Mouse (Mus musculus) midbrain, embryonic 13.5 days (tissue): ENCODE results near the gene Ugt1a2. TPM values are rescaled to one million over a fixed set of nuclear protein-coding genes. Genes with fewer than 3 reads are reported as not detected.

Source experiments
- ATAC-seq: fragments of 200-750 bp; cut with Nextera tagmentation; 2 replicates; pipeline ENCODE4 v1.8.0; 2017; ENCODE audit warnings: mild to moderate bottlenecking, moderate TSS enrichment, moderate library complexity
- H3K27ac ChIP-seq: fragments of 300-500 bp; sonication (generic); 2 replicates; pipeline ENCODE4 v1.5.1; 2015; ENCODE audit warnings: inconsistent platforms, mild to moderate bottlenecking, moderate library complexity
- H3K27me3 ChIP-seq: fragments of 300-500 bp; sonication (generic); 2 replicates; pipeline ENCODE4 v1.6.1; 2015; ENCODE audit warnings: mild to moderate bottlenecking, inconsistent platforms
- H3K36me3 ChIP-seq: fragments of 300-500 bp; sonication (generic); 2 replicates; pipeline ENCODE4 v1.6.1; 2015; ENCODE audit warnings: mild to moderate bottlenecking, inconsistent platforms
- H3K4me1 ChIP-seq: fragments of 300-500 bp; sonication (generic); replicated peaks from 2 replicates; pipeline ENCODE4 v1.6.1; 2015; ENCODE audit warnings: inconsistent platforms
- H3K4me2 ChIP-seq: fragments of 300-500 bp; sonication (generic); replicated peaks from 2 replicates; pipeline ENCODE4 v1.6.1; 2015; ENCODE audit warnings: moderate library complexity, mild to moderate bottlenecking, inconsistent platforms
- H3K4me3 ChIP-seq: fragments of 300-500 bp; sonication (generic); replicated peaks from 2 replicates; pipeline ENCODE4 v1.5.1; 2015; ENCODE audit warnings: mild to moderate bottlenecking, inconsistent platforms
- H3K9ac ChIP-seq: fragments of 300-500 bp; sonication (generic); replicated peaks from 2 replicates; pipeline ENCODE4 v1.6.1; 2015; ENCODE audit warnings: mild to moderate bottlenecking, inconsistent platforms
- H3K9me3 ChIP-seq: fragments of 300-500 bp; sonication (generic); 2 replicates; pipeline ENCODE4 v1.6.1; 2016; ENCODE audit warnings: mild to moderate bottlenecking, inconsistent platforms
- WGBS: fragments of 180-500 bp; shearing (Covaris S2); methylation state at CpG from one replicate; pipeline ENCODE4 v1.1.7; 2015; 5-methylcytosine and 5-hydroxymethylcytosine counted together
- polyA plus RNA-seq: library from polyadenylated mRNA; unstranded; fragments of >200 nt; fragmentation: Nextera tagmentation; extraction: Ambion mirVana; gene quantifications from 2 replicates; pipeline ENCODE4 v1.2.1, GENCODE M21; 2015

The Ugt1a2 gene
- polyA plus RNA-seq, 1 experiment from 2014 or later, result 0.09 TPM

GRCm38 (mm10) chr1:88211812-88212211 is 11.4 kb downstream of the Ugt1a2 start, which contains the start of gene Ugt1a1:
TSS of gene Ugt1a1 (plus strand) at chr1:88211959.
- H3K4me2 ChIP-seq, result no peak within 1 kb of the TSS
- WGBS, result 70% methylated on average over 8 of the region's 8 CpGs
- no peaks in the 10 kb centered on the region for H3K36me3 ChIP-seq
- H3K27me3 ChIP-seq, result no peaks in the 10 kb centered on the region
- no peak within 1 kb of the TSS for H3K9ac ChIP-seq
- H3K9me3 ChIP-seq, result peaks cover 52% of the 10 kb centered on the region
- H3K4me3 ChIP-seq, result no peak within 1 kb of the TSS
- 0 out of 2 replicates have a peak, but pooled peaks have one; percentile 6 for ATAC-seq
- no peak within 1 kb of the TSS for H3K27ac ChIP-seq
- no peaks in the 10 kb centered on the region for H3K4me1 ChIP-seq

DNA sequence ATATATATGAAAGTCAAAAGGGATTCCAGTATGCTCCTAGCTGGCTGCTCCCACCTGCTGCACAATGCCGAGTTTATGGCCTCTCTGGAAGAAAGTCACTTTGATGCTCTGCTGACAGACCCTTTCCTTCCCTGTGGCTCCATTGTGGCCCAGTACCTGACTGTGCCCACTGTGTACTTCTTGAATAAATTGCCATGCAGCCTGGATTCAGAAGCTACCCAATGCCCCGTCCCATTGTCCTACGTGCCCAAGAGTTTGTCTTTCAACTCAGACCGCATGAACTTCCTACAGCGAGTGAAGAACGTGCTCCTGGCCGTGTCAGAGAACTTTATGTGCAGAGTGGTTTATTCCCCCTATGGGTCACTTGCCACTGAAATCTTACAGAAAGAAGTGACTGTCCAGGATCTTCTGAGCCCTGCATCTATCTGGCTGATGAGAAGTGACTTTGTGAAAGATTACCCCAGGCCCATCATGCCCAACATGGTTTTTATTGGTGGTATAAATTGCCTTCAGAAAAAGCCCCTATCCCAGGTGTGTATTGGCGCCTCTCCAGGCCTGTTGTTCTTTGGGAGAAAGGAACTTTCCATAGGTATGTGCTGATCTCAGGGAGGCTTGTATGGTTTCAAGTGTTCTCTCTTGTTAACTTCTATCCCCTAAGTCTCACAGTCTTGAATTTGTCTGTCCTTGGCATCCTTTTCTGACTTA is 12.1 kb downstream of the Ugt1a2 start:
- no peak for ATAC-seq
- no peaks in the 10 kb centered on the region for H3K27me3 ChIP-seq

GRCm38 (mm10) chr1:88213061-88213460 is 12.7 kb downstream of the Ugt1a2 start:
- no peaks in the 10 kb centered on the region for H3K4me1 ChIP-seq
- no peak overlapping the region for H3K9ac ChIP-seq
- H3K27ac ChIP-seq, result no peak overlapping the region
- H3K4me2 ChIP-seq, result no peak overlapping the region
- peaks cover 61% of the 10 kb centered on the region for H3K9me3 ChIP-seq
- ATAC-seq, result no peak
- H3K27me3 ChIP-seq, result no peaks in the 10 kb centered on the region
- no peak overlapping the region for H3K4me3 ChIP-seq
- H3K36me3 ChIP-seq, result no peaks in the 10 kb centered on the region
- 74% methylated on average over 1 of the region's 1 CpGs for WGBS

More for the DNA sequence above, 12.1 kb downstream of the Ugt1a2 start:
- no peak overlapping the region for H3K4me3 ChIP-seq
- H3K9me3 ChIP-seq, result peaks cover 59% of the 10 kb centered on the region
- H3K4me2 ChIP-seq, result no peak overlapping the region
- H3K27ac ChIP-seq, result no peak overlapping the region
- H3K4me1 ChIP-seq, result no peaks in the 10 kb centered on the region
- WGBS, result 62% methylated on average over 8 of the region's 8 CpGs
- no peak overlapping the region for H3K9ac ChIP-seq
- no peaks in the 10 kb centered on the region for H3K36me3 ChIP-seq

DNA sequence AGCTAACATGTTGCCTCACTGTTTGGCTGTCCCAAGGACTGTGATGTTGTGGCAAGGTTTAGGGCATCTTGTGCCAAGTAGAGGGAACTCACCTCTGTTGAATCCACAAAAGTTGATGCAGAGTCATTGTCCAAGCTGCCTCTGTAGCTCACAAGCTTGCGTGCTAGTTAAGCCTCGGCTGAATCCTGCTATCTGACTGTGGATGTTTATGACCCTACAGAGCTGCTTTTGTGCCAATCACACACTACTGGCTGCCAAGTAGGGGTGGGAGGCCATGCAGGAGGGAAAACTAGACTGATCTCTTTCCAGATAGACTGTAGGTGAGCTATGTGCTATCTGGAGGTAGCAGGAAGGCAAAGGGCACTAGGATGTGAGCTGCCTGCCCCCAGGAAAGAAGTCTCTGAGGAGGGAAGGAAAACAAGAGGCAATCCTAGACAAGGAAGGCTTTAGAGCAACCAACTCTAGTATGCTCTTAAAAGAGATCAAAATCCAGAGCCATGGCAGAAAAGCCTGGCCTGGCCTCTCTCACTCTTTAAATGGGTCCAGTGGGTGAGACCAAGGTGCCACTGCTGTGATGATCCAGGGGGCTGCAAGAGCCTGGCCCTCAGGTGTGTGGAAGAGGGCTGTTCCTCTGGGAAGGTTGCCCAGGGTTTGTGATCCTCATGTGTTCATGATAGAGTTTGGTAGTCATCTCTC is 13.5 kb downstream of the Ugt1a2 start:
- WGBS, result 84% methylated on average over 2 of the region's 2 CpGs
- Histone ChIP-seq H3K4me3 (no peak overlapping the region), H3K4me1 (no peaks in the 10 kb centered on the region), H3K9ac (no peak overlapping the region), H3K27ac (no peak overlapping the region), H3K27me3 (no peaks in the 10 kb centered on the region), H3K9me3 (peaks cover 61% of the 10 kb centered on the region), H3K4me2 (no peak overlapping the region), H3K36me3 (no peaks in the 10 kb centered on the region)
- no peak; the same call in 1 of the 2 replicates for ATAC-seq

- no peak overlapping the region for H3K9ac ChIP-seq
- no peak overlapping the region for H3K4me3 ChIP-seq
- 81% methylated on average over 2 of the region's 2 CpGs for WGBS
- H3K27ac ChIP-seq, result no peak overlapping the region
- ATAC-seq, result 0 out of 2 replicates have a peak, but pooled peaks have one; percentile 10
- H3K36me3 ChIP-seq, result no peaks in the 10 kb centered on the region
- no peaks in the 10 kb centered on the region for H3K27me3 ChIP-seq
- H3K4me1 ChIP-seq, result no peaks in the 10 kb centered on the region
- H3K9me3 ChIP-seq, result peaks cover 61% of the 10 kb centered on the region
- H3K4me2 ChIP-seq, result no peak overlapping the region
These were observed 14.1 kb downstream of the Ugt1a2 start for GRCm38 (mm10) chr1:88214462-88214952.

GRCm38 (mm10) chr1:88215466-88216380 is 15.3 kb downstream of the Ugt1a2 start:
- no peaks in the 10 kb centered on the region for H3K27me3 ChIP-seq
- no peaks in the 10 kb centered on the region for H3K4me1 ChIP-seq
- WGBS, result 69% methylated on average over 10 of the region's 10 CpGs
- ATAC-seq, result no peak
- H3K9ac ChIP-seq, result no peak overlapping the region
- peaks cover 61% of the 10 kb centered on the region for H3K9me3 ChIP-seq
- no peak overlapping the region for H3K4me3 ChIP-seq
- no peaks in the 10 kb centered on the region for H3K36me3 ChIP-seq
- no peak overlapping the region for H3K27ac ChIP-seq
- H3K4me2 ChIP-seq, result no peak overlapping the region

- H3K9ac ChIP-seq, result no peak overlapping the region
- H3K4me2 ChIP-seq, result no peak overlapping the region
- no peak for ATAC-seq
- H3K4me3 ChIP-seq, result no peak overlapping the region
- WGBS, result 59% methylated on average over 2 of the region's 2 CpGs
- H3K9me3 ChIP-seq, result peaks cover 58% of the 10 kb centered on the region
- no peak overlapping the region for H3K27ac ChIP-seq
- H3K4me1 ChIP-seq, result no peaks in the 10 kb centered on the region
- H3K36me3 ChIP-seq, result no peaks in the 10 kb centered on the region
- no peaks in the 10 kb centered on the region for H3K27me3 ChIP-seq
These were observed 16.1 kb downstream of the Ugt1a2 start for GRCm38 (mm10) chr1:88216551-88216950.

GRCm38 (mm10) chr1:88217144-88217543 is 16.7 kb downstream of the Ugt1a2 start:
- H3K4me1 ChIP-seq, result no peaks in the 10 kb centered on the region
- no peaks in the 10 kb centered on the region for H3K36me3 ChIP-seq
- H3K27ac ChIP-seq, result no peak overlapping the region
- H3K4me3 ChIP-seq, result no peak overlapping the region
- no peak overlapping the region for H3K9ac ChIP-seq
- peaks cover 54% of the 10 kb centered on the region for H3K9me3 ChIP-seq
- H3K27me3 ChIP-seq, result no peaks in the 10 kb centered on the region
- ATAC-seq, result no peak
- no peak overlapping the region for H3K4me2 ChIP-seq
- 69% methylated on average over 2 of the region's 2 CpGs for WGBS

DNA sequence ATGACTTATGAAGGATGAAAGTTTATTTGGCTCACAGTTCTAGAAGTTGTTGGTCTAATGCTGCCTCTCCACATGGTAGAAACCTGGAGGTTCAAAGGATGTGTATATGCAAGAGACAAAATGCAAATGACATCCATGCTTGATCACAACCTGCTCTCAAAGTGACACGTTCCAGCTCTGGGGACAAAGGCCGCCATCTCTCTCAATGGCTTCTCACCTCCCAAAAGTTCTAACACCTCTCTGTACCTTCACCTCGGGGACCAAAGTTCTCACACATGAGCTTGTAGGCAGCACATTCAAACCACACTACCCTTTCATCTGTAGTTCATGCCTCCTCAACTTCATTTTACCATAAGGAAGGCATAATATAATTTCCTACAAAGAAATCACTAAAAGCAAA is 17.2 kb downstream of the Ugt1a2 start:
- ATAC-seq, result no peak
- peaks cover 51% of the 10 kb centered on the region for H3K9me3 ChIP-seq
- no peaks in the 10 kb centered on the region for H3K36me3 ChIP-seq

GRCm38 (mm10) chr1:88218051-88218450 is 17.6 kb downstream of the Ugt1a2 start:
- Histone ChIP-seq H3K4me3 (no peak overlapping the region), H3K27ac (no peak overlapping the region), H3K9ac (no peak overlapping the region), H3K27me3 (no peaks in the 10 kb centered on the region), H3K4me2 (no peak overlapping the region), H3K36me3 (no peaks in the 10 kb centered on the region), H3K9me3 (peaks cover 47% of the 10 kb centered on the region), H3K4me1 (no peaks in the 10 kb centered on the region)
- WGBS, result 74% methylated on average over 9 of the region's 9 CpGs
- no peak for ATAC-seq

More for the DNA sequence above, 17.2 kb downstream of the Ugt1a2 start:
- no peak overlapping the region for H3K4me3 ChIP-seq
- no peak overlapping the region for H3K27ac ChIP-seq
- H3K27me3 ChIP-seq, result no peaks in the 10 kb centered on the region
- H3K4me1 ChIP-seq, result no peaks in the 10 kb centered on the region
- no peak overlapping the region for H3K4me2 ChIP-seq
- H3K9ac ChIP-seq, result no peak overlapping the region
- WGBS, result 39% methylated on average over 3 of the region's 3 CpGs

DNA sequence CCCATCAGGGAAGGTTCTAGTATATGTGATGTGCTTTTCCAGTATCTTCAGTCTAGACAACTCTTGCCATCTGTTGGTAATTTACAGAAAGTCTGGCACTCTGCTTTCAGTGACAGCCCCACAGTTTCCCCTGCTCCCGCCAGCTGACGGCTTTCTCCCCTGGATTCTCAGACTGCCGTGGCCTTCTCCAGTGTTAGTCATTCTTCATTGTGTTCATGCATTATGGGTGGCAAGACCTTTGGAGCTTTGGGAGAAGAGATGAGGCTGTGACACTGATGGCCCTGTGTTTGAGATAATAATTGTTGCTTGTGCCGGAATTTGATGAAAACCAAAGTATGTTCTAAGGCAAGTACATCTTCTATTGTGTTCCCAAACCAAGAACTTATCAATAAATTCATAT is 18.2 kb downstream of the Ugt1a2 start:
- ATAC-seq, result no peak
- Histone ChIP-seq H3K27ac (no peak overlapping the region), H3K4me2 (no peak overlapping the region), H3K9me3 (peaks cover 41% of the 10 kb centered on the region), H3K4me1 (no peaks in the 10 kb centered on the region), H3K27me3 (no peaks in the 10 kb centered on the region), H3K9ac (no peak overlapping the region), H3K36me3 (no peaks in the 10 kb centered on the region), H3K4me3 (no peak overlapping the region)
- 52% methylated on average over 4 of the region's 4 CpGs for WGBS
